Mouse (Mus musculus) liver (tissue): ENCODE data around the gene Gm8113.
"Not testable (repeated sequence)": the region's sequence is repeated elsewhere in the genome, so short reads cannot be mapped to it uniquely, and the experiment has no call there.

Experiments used
- DNase-seq: peaks from one replicate; pipeline ENCODE4 v3.0.0-alpha.2; 2020; ENCODE audit warnings: mixed read lengths

Gm8113 gene

DNA sequence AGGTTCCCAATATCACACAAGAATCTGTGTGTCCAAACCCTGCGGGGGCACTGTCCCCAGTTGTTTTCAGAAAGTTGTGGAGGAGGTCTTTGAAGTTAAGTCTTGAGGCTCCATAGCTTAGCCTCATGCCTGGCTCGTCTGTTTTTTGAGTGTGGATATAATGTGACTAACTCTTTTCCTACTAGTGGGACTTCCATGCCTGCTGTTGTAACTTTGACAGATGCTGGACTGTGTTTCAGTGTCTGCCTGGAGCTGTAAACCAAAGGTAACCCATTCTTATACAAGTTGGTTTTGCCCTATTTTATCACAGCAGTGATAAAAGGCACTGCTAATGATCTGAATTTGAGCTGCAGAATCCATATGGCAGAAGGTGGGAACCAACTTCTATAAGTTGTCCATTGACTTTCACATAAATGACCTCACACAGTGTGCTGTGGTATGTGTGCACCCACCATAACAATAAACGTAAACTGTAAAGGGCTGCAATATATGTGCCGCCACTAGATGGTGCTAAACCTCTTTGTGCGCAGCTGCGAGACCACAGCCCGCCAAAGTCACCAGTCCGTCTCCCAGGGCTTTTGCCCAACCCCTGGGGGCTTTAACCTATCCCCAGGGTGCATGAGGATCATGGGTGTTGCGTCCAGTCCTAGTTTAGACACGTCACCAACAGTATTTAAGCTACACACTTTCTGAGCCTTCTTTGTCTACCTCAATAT, at the start of gene Gm8113:
Gm8113 (plus strand) TSS at position 703 of the 716 bp plus-strand sequence.
- peak; percentile 84 for DNase-seq

DNA sequence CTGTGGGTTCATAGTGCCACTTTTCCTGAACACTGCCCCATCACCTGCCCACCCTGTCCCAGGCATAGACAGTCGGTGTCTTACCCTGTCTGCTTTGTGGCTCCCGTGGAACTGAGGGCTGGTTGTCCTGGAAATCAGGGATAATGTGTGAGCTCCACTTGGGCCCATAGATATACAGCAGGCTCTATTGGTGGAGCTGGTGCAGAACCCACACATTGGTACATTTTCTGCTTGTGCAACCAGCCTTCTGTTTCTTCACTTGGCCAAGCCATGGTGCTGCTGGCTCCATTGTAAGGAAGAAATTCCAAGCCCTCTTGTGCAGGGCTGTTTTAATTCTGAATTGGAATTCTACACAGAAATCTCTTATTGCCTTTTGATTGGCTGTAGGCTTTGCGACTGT, 49.8 kb upstream of the Gm8113 start, which contains the start of gene Ear1:
Ear1 (minus strand) TSS at position 101 of the 400 bp plus-strand sequence.
- not testable (repeated sequence) for DNase-seq

DNA sequence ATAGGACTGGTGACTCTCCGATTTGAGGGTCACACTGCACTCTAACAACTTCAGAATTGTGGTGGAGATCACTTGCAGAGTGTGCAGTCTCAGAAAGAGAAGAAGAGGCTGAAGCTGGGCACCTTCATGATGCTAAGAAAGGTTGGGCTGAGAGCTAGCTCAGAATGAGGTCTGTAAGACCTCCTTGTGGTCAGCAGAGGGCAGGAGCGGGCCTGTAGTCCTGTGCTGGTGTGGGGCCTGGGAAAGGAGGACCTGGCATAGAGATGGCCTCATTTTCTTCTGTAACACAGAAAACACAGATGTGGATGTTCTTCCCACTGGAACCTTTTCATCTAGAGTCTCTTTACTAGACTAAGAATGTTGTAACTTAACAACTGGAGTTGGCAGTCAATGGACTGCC, 47.4 kb upstream of the Gm8113 start:
- not testable (repeated sequence) for DNase-seq

- not testable (repeated sequence) for DNase-seq
Observed at GRCm38 (mm10) chr14:43879966-43880545, 45.1 kb upstream of the Gm8113 start.

DNA sequence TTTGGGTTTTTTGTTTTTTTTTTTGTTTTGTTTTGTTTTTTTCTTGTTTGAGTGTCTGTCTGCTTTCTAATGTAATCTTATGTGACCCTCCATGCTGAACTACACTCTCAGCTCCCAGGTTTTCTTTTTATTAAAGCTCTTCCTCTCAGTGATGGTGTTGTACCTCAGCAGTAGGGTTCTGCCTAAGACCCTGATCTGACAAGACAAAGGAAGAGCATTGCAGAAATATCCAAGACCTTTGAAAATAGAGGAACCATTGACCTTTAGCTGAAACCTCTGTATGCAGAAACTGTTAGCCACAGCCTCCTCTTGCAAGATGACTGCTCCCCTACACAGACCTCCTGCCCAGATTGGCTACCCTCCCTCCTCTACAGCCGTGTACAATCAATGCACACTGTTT, 39.0 kb upstream of the Gm8113 start:
- not testable (repeated sequence) for DNase-seq

- DNase-seq = not testable (repeated sequence)
Observed at GRCm38 (mm10) chr14:43891288-43891687, 33.9 kb upstream of the Gm8113 start.

- DNase-seq = not testable (repeated sequence)
Observed at GRCm38 (mm10) chr14:43895357-43895756, 29.8 kb upstream of the Gm8113 start.

DNA sequence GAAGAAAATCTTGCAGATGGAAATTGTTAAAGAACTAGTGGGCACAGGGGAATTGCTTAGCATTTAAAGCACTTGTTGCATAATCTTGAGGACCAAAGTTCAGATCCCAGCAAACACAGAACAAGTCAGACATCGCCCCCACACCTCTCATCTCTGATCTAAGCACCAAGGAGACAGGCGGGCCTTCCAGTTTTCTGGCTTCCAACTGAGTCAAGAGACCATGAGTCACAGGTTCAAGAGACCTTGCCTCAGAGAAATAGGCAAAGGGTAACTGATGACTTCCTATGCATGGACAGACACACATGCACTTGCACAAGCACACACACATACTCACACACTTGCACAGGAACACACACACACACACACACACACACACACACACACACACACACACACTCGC, 26.6 kb upstream of the Gm8113 start:
- DNase-seq = not testable (repeated sequence)

DNA sequence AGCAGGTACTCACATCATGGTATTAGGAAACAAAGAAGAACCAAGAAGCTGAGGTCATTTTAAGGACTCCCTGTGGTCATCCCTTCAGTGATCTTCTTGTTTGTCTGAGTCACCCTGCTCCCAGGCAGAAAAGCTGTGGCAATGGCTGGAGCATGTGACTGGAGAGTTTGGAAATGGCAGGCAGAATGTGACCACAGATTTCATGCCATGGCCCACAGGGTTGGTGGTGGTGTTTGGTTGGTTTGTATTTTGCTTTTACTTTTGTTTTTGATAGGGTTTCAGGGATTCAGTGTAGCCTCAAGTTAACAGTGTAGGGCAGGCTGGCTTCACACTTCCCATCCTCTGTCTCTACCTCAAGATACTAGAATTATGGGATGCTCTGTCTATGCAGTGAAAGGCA, 7.0 kb upstream of the Gm8113 start:
- DNase-seq = not testable (repeated sequence)

DNA sequence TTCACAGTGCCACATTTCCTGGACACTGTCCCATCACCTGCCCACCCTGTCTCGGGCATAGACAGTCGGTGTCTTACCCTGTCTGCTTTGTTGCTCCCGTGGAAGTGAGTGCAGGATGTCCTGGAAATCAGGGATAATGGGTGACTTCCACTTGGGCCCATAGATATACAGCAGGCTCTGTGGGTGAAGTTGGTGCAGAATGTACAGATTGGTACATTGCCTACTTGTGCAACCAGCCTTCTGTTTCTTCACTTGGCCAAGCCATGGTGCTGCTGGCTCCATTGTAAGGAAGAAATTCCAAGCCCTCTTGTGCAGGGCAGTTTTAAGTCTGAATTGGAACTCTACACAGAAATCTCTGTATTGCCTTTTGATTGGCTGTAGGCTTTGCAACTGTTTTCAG, 1.7 kb upstream of the Gm8113 start, which contains the start of gene Ear10:
Ear10 (minus strand) TSS at position 101 of the 400 bp plus-strand sequence.
- DNase-seq = not testable (repeated sequence)

GRCm38 (mm10) chr14:43925404-43925950, 287 bp downstream of the Gm8113 start:
- DNase-seq = not testable (repeated sequence)

GRCm38 (mm10) chr14:43932991-43933390, 7.8 kb downstream of the Gm8113 start:
- DNase-seq = peak; percentile 52

GRCm38 (mm10) chr14:43933399-43933798, 8.2 kb downstream of the Gm8113 start:
- DNase-seq = not testable (repeated sequence)

GRCm38 (mm10) chr14:43953382-43953781, 28.2 kb downstream of the Gm8113 start:
- not testable (repeated sequence) for DNase-seq

DNA sequence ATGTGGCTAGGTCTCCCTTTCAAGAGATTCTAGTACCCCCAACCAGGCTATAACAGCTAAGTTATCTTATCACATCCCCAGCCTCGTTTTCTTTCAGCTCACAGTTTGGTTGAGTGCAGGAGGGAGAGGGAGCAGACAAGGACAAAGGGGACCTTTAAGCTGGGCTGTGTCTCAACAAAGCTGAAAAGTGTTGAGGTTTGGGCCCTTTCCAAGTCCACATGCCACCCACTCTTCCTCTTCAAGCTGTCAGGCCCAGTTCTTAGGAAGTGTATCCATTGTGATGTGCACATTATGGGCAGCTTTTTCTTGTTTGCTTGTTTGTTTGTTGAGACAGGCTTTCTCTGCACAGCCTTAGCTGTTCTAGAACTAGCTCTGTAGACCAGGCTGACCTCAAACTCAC, 29.9 kb downstream of the Gm8113 start:
- DNase-seq = not testable (repeated sequence)

DNA sequence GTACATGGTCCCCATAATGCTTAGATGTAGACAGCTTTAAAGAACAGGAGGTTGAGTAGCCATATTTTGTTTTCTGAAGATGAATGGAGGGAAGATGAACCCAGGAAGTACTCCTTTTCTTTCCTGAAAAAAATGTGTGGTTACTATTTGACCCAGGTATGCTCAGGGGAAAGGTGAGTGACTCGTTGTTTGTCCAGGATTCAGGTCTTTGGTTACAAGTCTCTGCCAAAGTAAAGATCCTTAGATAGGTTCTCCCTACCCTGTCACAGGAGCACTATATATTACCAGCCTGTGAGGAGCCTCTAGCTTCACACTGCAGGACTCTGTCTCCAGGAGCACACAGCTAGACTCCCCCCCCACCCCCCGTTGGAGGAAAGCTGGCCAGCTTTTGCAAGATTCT, 31.6 kb downstream of the Gm8113 start, which contains the start of gene Ang5:
Ang5 (plus strand) TSS at position 301 of the 400 bp plus-strand sequence.
- DNase-seq = not testable (repeated sequence)
